Comparison of ENCODE assay signal across 7 mouse cellular contexts in genomic region chr17:27989807-27990542, GRCm38 (mm10).
DNase-seq lines count a peak whose midpoint lies in the region; ATAC-seq and TF ChIP-seq lines count a peak whose summit lies in the region.

No protein-coding gene starts in this region.

- H3K9ac ChIP-seq in hindbrain, postnatal 0 days (replicated peaks; ENCODE audit: low read length) = no peak overlapping the region

- H3K27ac ChIP-seq in hindbrain, postnatal 0 days = no peak overlapping the region
- H3K27ac ChIP-seq in left cerebral cortex, adult 2 months = no peak overlapping the region
- H3K27ac ChIP-seq in midbrain, embryonic 10.5 days (replicated peaks) = 0 out of 2 replicates have a peak overlapping the region, but pooled peaks have one; percentile 19

- DNase-seq in ZHBTc4 (ENCODE audit: low read depth, low spot score) = peak; percentile 92
- DNase-seq in cerebellum, postnatal 14 days = peak; percentile 87 to 91
- DNase-seq in frontal cortex, postnatal 25 days (ENCODE audit: low spot score in 2 of 2) = peak; percentile 71 to 74
- peak; percentile 86 for DNase-seq in hindbrain, postnatal 0 days (ENCODE audit: low spot score)
- DNase-seq in left cerebral cortex, adult 2 months (ENCODE audit: extremely low spot score in 1 of 2, low spot score in 2 of 2) = peak; percentile 72 to 84
- DNase-seq in midbrain, embryonic 10.5 days (ENCODE audit: low spot score) = peak; percentile 83
- peak; percentile 77 for DNase-seq in skeletal muscle tissue, adult 2 months (ENCODE audit: low read depth, low spot score)

- H3K27me3 ChIP-seq in hindbrain, postnatal 0 days (ENCODE audit: insufficient read depth, low read length) = no peaks in the 10 kb centered on the region
- H3K27me3 ChIP-seq in midbrain, embryonic 10.5 days (ENCODE audit: low read depth, poor library complexity, severe bottlenecking) = no peaks in the 10 kb centered on the region

- intact Hi-C loops in left cerebral cortex, adult 2 months (cut with DNase I) = loop anchor here (2.0 to 10.0 kb wide), 4 partner anchors 53 to 175 kb away; no protein-coding TSS in a partner anchor

- no peaks in the 10 kb centered on the region for H3K9me3 ChIP-seq in hindbrain, postnatal 0 days (ENCODE audit: low read length)
- H3K9me3 ChIP-seq in midbrain, embryonic 10.5 days (replicated peaks) = no peaks in the 10 kb centered on the region

- ATAC-seq in hindbrain, postnatal 0 days = peak; percentile 83

- no peaks in the 10 kb centered on the region for H3K4me1 ChIP-seq in hindbrain, postnatal 0 days (ENCODE audit: insufficient read depth, low read length)
- H3K4me1 ChIP-seq in midbrain, embryonic 10.5 days = no peaks in the 10 kb centered on the region

- 53% methylated on average over 15 of the region's 15 CpGs for WGBS in hindbrain, postnatal 0 days
- 52% methylated on average over 15 of the region's 15 CpGs for WGBS in midbrain, embryonic 10.5 days

- no peak overlapping the region for H3K4me2 ChIP-seq in hindbrain, postnatal 0 days (ENCODE audit: low read depth, low read length)

- H3K4me3 ChIP-seq in hindbrain, postnatal 0 days (ENCODE audit: low read length) = no peak overlapping the region
- H3K4me3 ChIP-seq in left cerebral cortex, adult 2 months = no peak overlapping the region
- no peak overlapping the region for H3K4me3 ChIP-seq in midbrain, embryonic 10.5 days

- peak; percentile 90 for TF ChIP-seq CTCF in hindbrain, postnatal 0 days (IDR thresholded peaks at IDR 0.05; ENCODE audit: low read depth)
- TF ChIP-seq CTCF in left cerebral cortex, adult 2 months (IDR thresholded peaks at IDR 0.05) = peak; percentile 99

- H3K36me3 ChIP-seq in hindbrain, postnatal 0 days (ENCODE audit: insufficient read depth, low read length) = peaks cover 26% of the 10 kb centered on the region; the same call in 1 of the 2 replicates
- H3K36me3 ChIP-seq in midbrain, embryonic 10.5 days = peaks cover 68% of the 10 kb centered on the region
